Mouse (Mus musculus) layer of hippocampus, postnatal 10 days (tissue): Measurements from ENCODE around the gene Dera. TPM values are rescaled to one million over a fixed set of nuclear protein-coding genes. Genes with fewer than 3 reads are reported as not detected.

Experiments used
- DNase-seq, 2 experiments: peaks; one replicate each; pipeline ENCODE4 v3.0.0; 2021; ENCODE audit warnings: low spot score in 2 of 2
- total RNA-seq, 2 experiments: library from RNA; stranded (reverse); gene quantifications; 2 replicates each; pipeline ENCODE4 v1.2.3; 2021

Dera gene
- total RNA-seq, 2 experiments from 2014 or later, result 14.4 to 17.5 TPM

- DNase-seq, result no peak
These were observed 120.3 kb downstream of the Dera start for GRCm38 (mm10) chr6:137874471-137875244.

- no peak for DNase-seq
These were observed 131.3 kb downstream of the Dera start for GRCm38 (mm10) chr6:137885644-137886043.

GRCm38 (mm10) chr6:137886210-137886979 lies 132.0 kb downstream of the Dera start:
- DNase-seq, result no peak

GRCm38 (mm10) chr6:137887258-137887657 lies 132.9 kb downstream of the Dera start:
- no peak for DNase-seq

- DNase-seq, result no peak
These were observed 143.3 kb downstream of the Dera start for GRCm38 (mm10) chr6:137897671-137898070.

- DNase-seq, result no peak
These were observed 146.9 kb downstream of the Dera start for GRCm38 (mm10) chr6:137901255-137901654.

Other genes starting within 250 kb of the Dera start
- 10 to 100 TPM; 55.5 to 58.6 TPM for gene Eps8, start 99.7 kb upstream of the Dera start, total RNA-seq
- gene Strap, start 19.5 kb upstream of the Dera start, total RNA-seq, result 100 to 1,000 TPM; 131 to 140 TPM